Mouse (Mus musculus): Measurements from ENCODE around the gene Mindy3. TPM values are rescaled to one million over a fixed set of nuclear protein-coding genes. Genes with fewer than 3 reads are reported as not detected.

Mindy3 gene
- polyA plus RNA-seq, 1 experiment from 2014 or later: 31.8 TPM

DNA sequence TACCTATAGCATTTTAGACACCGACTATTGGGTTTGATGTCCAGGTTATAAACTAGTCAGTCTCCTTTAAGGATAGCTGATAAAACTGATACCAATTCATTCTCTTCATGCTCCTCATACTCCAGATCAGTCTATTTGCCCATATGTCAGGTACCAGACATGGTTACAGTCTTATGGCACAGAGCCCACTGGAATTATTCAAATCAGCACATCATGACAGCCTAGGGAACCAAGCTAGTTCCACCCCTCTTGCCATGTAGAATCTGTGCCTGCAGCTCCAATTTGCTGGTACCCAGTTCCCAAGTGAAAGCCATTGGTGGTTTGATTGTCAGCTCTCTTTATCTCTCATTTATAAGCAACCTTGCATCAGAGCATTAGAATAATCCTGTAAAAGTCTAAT, 34.9 kb downstream of the Mindy3 start:
- no peak overlapping the region for H3K4me3 ChIP-seq (ENCODE audit: low read length)
- H3K4me2 ChIP-seq (ENCODE audit: low read depth, low read length): no peak overlapping the region
- no peak overlapping the region for H3K9ac ChIP-seq (ENCODE audit: low read length)
- H3K36me3 ChIP-seq (ENCODE audit: control insufficient read depth, insufficient read depth, low read length): 0 out of 2 replicates have a peak, but pooled peaks cover 4% of the 10 kb centered on the region
- H3K4me1 ChIP-seq (replicated peaks; ENCODE audit: control insufficient read depth, insufficient read depth, low read length): 0 out of 2 replicates have a peak, but pooled peaks cover 4% of the 10 kb centered on the region
- no peak overlapping the region for H3K27ac ChIP-seq (ENCODE audit: low read length)
- no peak for ATAC-seq (ENCODE audit: low read depth)
- WGBS: 88% methylated on average over 1 of the region's 1 CpGs
- no peaks in the 10 kb centered on the region for H3K9me3 ChIP-seq (ENCODE audit: control insufficient read depth, low read length)
- no peaks in the 10 kb centered on the region for H3K27me3 ChIP-seq (ENCODE audit: control insufficient read depth, insufficient read depth, low read depth, low read length)

DNA sequence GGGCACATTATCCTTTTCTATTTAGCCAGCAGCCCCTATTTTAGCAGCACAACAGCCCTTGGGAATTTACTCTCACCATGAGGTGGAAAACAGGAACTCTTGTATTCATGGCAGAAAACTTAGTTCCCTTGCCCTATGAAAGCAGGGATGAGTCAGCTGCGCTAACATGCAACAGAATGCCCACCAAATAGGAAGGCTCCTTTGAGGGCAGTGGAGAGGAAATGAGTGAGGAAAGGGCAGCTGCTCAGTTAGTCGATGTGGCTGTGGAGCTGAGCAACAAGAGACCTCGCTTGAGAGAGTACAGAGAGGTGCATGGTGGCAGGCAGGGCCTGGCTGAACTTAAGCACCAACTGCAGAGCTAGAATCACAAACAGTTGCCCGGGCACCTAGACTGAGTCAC, 36.6 kb downstream of the Mindy3 start:
- H3K27me3 ChIP-seq (ENCODE audit: control insufficient read depth, insufficient read depth, low read depth, low read length): no peaks in the 10 kb centered on the region
- H3K4me2 ChIP-seq (ENCODE audit: low read depth, low read length): no peak overlapping the region
- 77% methylated on average over 4 of the region's 4 CpGs for WGBS
- H3K36me3 ChIP-seq (ENCODE audit: control insufficient read depth, insufficient read depth, low read length): 0 out of 2 replicates have a peak, but pooled peaks cover 4% of the 10 kb centered on the region
- no peak for ATAC-seq (ENCODE audit: low read depth)
- no peak overlapping the region for H3K27ac ChIP-seq (ENCODE audit: low read length)
- H3K4me1 ChIP-seq (replicated peaks; ENCODE audit: control insufficient read depth, insufficient read depth, low read length): 0 out of 2 replicates have a peak, but pooled peaks cover 4% of the 10 kb centered on the region
- no peaks in the 10 kb centered on the region for H3K9me3 ChIP-seq (ENCODE audit: control insufficient read depth, low read length)
- H3K4me3 ChIP-seq (ENCODE audit: low read length): no peak overlapping the region
- no peak overlapping the region for H3K9ac ChIP-seq (ENCODE audit: low read length)

DNA sequence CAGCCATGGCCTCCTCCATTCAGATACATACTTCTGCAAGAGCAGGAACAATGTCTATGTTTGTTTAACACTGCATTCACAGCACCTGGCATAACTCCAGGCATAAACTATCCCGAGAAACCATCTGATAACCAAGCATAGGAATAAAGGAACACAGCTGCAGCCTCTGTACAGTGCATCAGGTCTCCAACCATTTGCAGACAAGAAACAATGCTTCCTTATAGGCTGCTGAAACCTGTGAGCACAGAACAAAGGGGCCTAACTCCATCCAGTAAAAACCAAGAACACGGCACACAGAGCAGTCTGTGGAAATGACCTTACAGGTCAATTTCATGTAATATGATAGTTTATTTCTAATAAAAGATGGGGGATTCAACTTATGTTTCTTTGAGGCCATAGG, 39.0 kb downstream of the Mindy3 start:
- Histone ChIP-seq H3K9ac (ENCODE audit: low read length) (no peak overlapping the region), H3K36me3 (ENCODE audit: control insufficient read depth, insufficient read depth, low read length) (no peaks in the 10 kb centered on the region), H3K27me3 (ENCODE audit: control insufficient read depth, insufficient read depth, low read depth, low read length) (no peaks in the 10 kb centered on the region), H3K4me3 (ENCODE audit: low read length) (no peak overlapping the region), H3K4me1 (replicated peaks; ENCODE audit: control insufficient read depth, insufficient read depth, low read length) (0 out of 2 replicates have a peak, but pooled peaks cover 4% of the 10 kb centered on the region), H3K4me2 (ENCODE audit: low read depth, low read length) (no peak overlapping the region), H3K9me3 (ENCODE audit: control insufficient read depth, low read length) (no peaks in the 10 kb centered on the region), H3K27ac (ENCODE audit: low read length) (no peak overlapping the region)
- 17% methylated on average over 2 of the region's 2 CpGs for WGBS
- peak; percentile 47; the same call in 1 of the 2 replicates for ATAC-seq (ENCODE audit: low read depth)

DNA sequence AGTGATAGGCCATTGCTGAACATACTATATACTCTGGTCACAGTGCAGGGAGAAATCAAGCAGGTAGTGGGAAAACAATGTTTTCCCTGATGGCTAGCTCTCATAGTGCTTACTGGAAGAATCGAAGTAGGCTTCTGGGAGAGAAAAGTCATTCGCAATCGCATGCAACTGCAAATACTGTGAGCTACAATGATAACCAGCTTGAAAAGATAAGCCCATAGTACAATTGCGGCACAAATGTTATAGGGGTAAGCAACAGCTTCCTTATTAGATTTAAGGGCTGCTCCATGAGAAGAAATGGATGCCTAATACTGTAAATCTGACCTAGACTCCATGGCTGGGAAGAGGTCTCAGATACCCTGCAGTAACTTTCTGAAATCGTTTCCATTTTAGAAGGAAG, 40.7 kb downstream of the Mindy3 start:
- ATAC-seq (ENCODE audit: low read depth): no peak
- 0 out of 2 replicates have a peak, but pooled peaks cover 4% of the 10 kb centered on the region for H3K4me1 ChIP-seq (replicated peaks; ENCODE audit: control insufficient read depth, insufficient read depth, low read length)
- H3K36me3 ChIP-seq (ENCODE audit: control insufficient read depth, insufficient read depth, low read length): no peaks in the 10 kb centered on the region
- no peak overlapping the region for H3K9ac ChIP-seq (ENCODE audit: low read length)
- no peak overlapping the region for H3K27ac ChIP-seq (ENCODE audit: low read length)
- no peaks in the 10 kb centered on the region for H3K9me3 ChIP-seq (ENCODE audit: control insufficient read depth, low read length)
- no peak overlapping the region for H3K4me2 ChIP-seq (ENCODE audit: low read depth, low read length)
- H3K27me3 ChIP-seq (ENCODE audit: control insufficient read depth, insufficient read depth, low read depth, low read length): no peaks in the 10 kb centered on the region
- H3K4me3 ChIP-seq (ENCODE audit: low read length): no peak overlapping the region
- WGBS: 88% methylated on average over 5 of the region's 5 CpGs

DNA sequence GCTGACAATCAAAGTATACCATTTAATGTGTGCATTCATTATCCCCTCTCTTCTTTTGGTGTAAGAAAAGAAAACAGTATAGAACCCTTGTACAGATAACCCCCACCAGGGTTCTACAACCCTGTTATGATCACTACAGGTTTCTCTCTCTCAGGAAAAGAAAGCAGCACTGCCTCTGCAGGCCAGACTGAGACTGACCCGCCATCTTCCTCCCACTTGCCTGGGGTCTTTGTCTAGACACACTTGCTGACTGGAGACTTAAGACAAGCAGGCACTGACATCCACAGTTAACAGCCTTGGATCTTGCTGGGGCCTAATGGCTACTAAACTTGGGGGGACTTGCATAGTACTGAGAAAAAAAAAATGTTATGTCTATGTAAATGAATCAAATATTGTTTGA, 42.2 kb downstream of the Mindy3 start:
- Histone ChIP-seq H3K27ac (ENCODE audit: low read length) (no peak overlapping the region), H3K9me3 (ENCODE audit: control insufficient read depth, low read length) (no peaks in the 10 kb centered on the region), H3K27me3 (ENCODE audit: control insufficient read depth, insufficient read depth, low read depth, low read length) (no peaks in the 10 kb centered on the region), H3K9ac (ENCODE audit: low read length) (no peak overlapping the region), H3K4me3 (ENCODE audit: low read length) (no peak overlapping the region), H3K36me3 (ENCODE audit: control insufficient read depth, insufficient read depth, low read length) (no peaks in the 10 kb centered on the region), H3K4me1 (replicated peaks; ENCODE audit: control insufficient read depth, insufficient read depth, low read length) (0 out of 2 replicates have a peak, but pooled peaks cover 4% of the 10 kb centered on the region), H3K4me2 (ENCODE audit: low read depth, low read length) (no peak overlapping the region)
- WGBS: 77% methylated on average over 1 of the region's 1 CpGs
- no peak for ATAC-seq (ENCODE audit: low read depth)

DNA sequence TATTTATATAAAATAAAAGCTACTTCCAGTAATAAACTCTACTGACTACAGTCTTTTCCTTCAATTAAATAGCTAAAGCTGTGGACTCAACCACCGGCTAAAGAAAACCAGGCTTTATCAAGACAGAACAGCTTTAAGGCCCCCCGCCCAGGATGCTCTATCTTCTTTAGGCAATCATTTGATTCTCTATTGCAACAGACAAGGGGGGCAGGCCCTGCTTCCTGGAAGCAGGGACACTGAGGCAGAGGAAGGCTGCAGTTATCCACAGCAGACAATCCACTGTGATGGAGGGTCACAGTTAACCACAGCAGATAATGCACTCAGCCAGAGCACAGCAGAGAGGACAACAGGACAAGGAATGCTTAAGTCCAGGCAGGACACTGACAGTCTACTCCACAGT, 46.4 kb downstream of the Mindy3 start:
- WGBS: 88% methylated on average over 2 of the region's 2 CpGs
- H3K4me3 ChIP-seq (ENCODE audit: low read length): no peak overlapping the region
- no peaks in the 10 kb centered on the region for H3K36me3 ChIP-seq (ENCODE audit: control insufficient read depth, insufficient read depth, low read length)
- H3K4me2 ChIP-seq (ENCODE audit: low read depth, low read length): no peak overlapping the region
- H3K9ac ChIP-seq (ENCODE audit: low read length): no peak overlapping the region
- no peak overlapping the region for H3K27ac ChIP-seq (ENCODE audit: low read length)
- no peak for ATAC-seq (ENCODE audit: low read depth)
- H3K4me1 ChIP-seq (replicated peaks; ENCODE audit: control insufficient read depth, insufficient read depth, low read length): no peaks in the 10 kb centered on the region
- H3K9me3 ChIP-seq (ENCODE audit: control insufficient read depth, low read length): no peaks in the 10 kb centered on the region
- no peaks in the 10 kb centered on the region for H3K27me3 ChIP-seq (ENCODE audit: control insufficient read depth, insufficient read depth, low read depth, low read length)

DNA sequence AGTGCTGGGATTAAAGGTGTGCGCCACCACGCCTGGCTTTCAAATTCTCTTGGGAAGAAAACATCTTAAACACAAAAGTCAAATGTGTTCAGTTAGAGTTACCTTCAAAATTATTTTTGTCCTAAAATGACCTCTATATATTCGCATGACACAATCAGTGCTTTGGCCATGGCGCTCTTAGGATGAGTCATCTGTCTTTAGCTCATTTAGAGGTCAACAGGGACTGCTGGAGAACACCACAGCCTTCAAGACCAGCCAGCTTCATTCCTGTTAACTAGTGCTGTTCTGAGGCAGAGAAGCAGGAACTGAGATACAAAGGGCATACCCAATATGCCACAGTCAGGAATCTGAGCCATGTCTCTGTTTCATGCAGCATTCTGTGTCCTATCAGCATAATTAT, 47.9 kb downstream of the Mindy3 start:
- no peak for ATAC-seq (ENCODE audit: low read depth)
- 95% methylated on average over 4 of the region's 4 CpGs for WGBS
- H3K4me1 ChIP-seq (replicated peaks; ENCODE audit: control insufficient read depth, insufficient read depth, low read length): no peaks in the 10 kb centered on the region
- H3K36me3 ChIP-seq (ENCODE audit: control insufficient read depth, insufficient read depth, low read length): no peaks in the 10 kb centered on the region
- no peak overlapping the region for H3K27ac ChIP-seq (ENCODE audit: low read length)
- H3K4me2 ChIP-seq (ENCODE audit: low read depth, low read length): no peak overlapping the region
- no peaks in the 10 kb centered on the region for H3K9me3 ChIP-seq (ENCODE audit: control insufficient read depth, low read length)
- H3K27me3 ChIP-seq (ENCODE audit: control insufficient read depth, insufficient read depth, low read depth, low read length): no peaks in the 10 kb centered on the region
- no peak overlapping the region for H3K4me3 ChIP-seq (ENCODE audit: low read length)
- H3K9ac ChIP-seq (ENCODE audit: low read length): no peak overlapping the region

DNA sequence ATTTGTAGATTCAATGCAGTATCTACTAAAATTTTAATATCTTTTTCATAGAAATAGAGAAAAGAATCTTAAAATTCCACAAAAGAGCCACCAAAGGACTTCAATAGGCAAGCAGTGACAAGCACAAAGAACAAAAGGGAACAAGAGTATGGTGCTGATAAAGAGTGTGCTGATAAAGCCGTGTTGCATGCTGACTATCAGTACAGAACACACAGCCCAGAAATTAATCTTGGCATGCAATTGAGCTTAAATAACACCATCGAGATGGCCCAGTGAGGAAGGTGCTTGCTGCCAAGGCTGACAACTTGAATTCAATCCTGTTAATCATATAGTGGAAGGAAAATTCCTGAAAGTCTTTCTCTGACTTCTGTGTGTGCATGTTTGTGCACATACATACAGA, 50.8 kb downstream of the Mindy3 start:
- H3K9me3 ChIP-seq (ENCODE audit: control insufficient read depth, low read length): no peaks in the 10 kb centered on the region
- no peaks in the 10 kb centered on the region for H3K4me1 ChIP-seq (replicated peaks; ENCODE audit: control insufficient read depth, insufficient read depth, low read length)

DNA sequence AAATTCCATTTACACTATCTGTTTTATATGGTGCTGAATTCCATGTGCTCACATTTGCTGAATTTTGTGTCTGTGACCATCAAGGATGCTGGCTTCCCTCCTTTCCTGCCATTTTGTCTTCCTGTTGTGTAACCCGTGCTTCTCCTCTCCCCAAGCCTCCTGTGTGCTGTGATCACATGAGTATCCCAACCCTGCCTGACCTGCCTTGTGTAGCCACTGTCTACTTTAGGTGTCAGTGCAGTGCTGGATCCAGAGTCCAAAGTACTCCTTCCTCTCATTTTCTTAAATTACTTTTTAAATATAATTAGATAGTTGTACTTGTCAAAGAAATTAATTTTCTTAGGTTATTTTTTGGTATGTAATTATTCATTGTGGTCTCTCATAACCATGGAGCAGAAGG, 51.3 kb downstream of the Mindy3 start:
- Histone ChIP-seq H3K36me3 (ENCODE audit: control insufficient read depth, insufficient read depth, low read length) (peaks cover 3% of the 10 kb centered on the region; the same call in 1 of the 2 replicates), H3K9me3 (ENCODE audit: control insufficient read depth, low read length) (no peaks in the 10 kb centered on the region), H3K4me2 (ENCODE audit: low read depth, low read length) (no peak overlapping the region), H3K27ac (ENCODE audit: low read length) (no peak overlapping the region), H3K9ac (ENCODE audit: low read length) (no peak overlapping the region), H3K27me3 (ENCODE audit: control insufficient read depth, insufficient read depth, low read depth, low read length) (no peaks in the 10 kb centered on the region), H3K4me1 (replicated peaks; ENCODE audit: control insufficient read depth, insufficient read depth, low read length) (no peaks in the 10 kb centered on the region), H3K4me3 (ENCODE audit: low read length) (no peak overlapping the region)
- no peak for ATAC-seq (ENCODE audit: low read depth)
- 53% methylated on average over 1 of the region's 1 CpGs for WGBS

More for the DNA sequence above, 50.8 kb downstream of the Mindy3 start:
- ATAC-seq (ENCODE audit: low read depth): no peak
- Histone ChIP-seq H3K27me3 (ENCODE audit: control insufficient read depth, insufficient read depth, low read depth, low read length) (no peaks in the 10 kb centered on the region), H3K36me3 (ENCODE audit: control insufficient read depth, insufficient read depth, low read length) (peaks cover 3% of the 10 kb centered on the region; the same call in 1 of the 2 replicates), H3K27ac (ENCODE audit: low read length) (no peak overlapping the region), H3K4me2 (ENCODE audit: low read depth, low read length) (no peak overlapping the region), H3K4me3 (ENCODE audit: low read length) (no peak overlapping the region), H3K9ac (ENCODE audit: low read length) (no peak overlapping the region)
- WGBS: 38% methylated on average over 2 of the region's 2 CpGs

DNA sequence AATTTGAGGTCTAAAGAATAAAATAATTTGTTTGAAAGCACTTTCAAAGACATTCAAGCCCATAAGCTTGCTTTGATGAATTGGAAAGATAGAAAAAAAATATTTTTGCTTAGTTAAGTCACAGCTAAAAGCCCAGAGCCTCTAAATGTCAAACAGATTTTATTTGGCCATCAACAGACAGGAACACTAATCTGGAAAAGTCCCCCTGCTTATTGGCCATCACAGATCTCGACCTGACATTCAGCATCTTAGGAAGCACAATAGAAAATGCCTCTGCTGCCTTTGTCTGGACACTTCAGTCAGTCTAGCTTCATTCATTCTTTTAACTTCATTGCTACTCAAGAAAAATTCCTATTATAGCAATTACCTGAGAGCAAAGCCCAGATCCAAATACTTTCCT, 58.0 kb downstream of the Mindy3 start:
- H3K9ac ChIP-seq (ENCODE audit: low read length): no peak overlapping the region
- ATAC-seq (ENCODE audit: low read depth): no peak
- H3K4me1 ChIP-seq (replicated peaks; ENCODE audit: control insufficient read depth, insufficient read depth, low read length): no peaks in the 10 kb centered on the region
- peaks cover 7% of the 10 kb centered on the region for H3K36me3 ChIP-seq (ENCODE audit: control insufficient read depth, insufficient read depth, low read length)
- H3K4me2 ChIP-seq (ENCODE audit: low read depth, low read length): no peak overlapping the region
- H3K9me3 ChIP-seq (ENCODE audit: control insufficient read depth, low read length): no peaks in the 10 kb centered on the region
- H3K27ac ChIP-seq (ENCODE audit: low read length): no peak overlapping the region
- WGBS: 73% methylated on average over 1 of the region's 1 CpGs
- no peaks in the 10 kb centered on the region for H3K27me3 ChIP-seq (ENCODE audit: control insufficient read depth, insufficient read depth, low read depth, low read length)
- no peak overlapping the region for H3K4me3 ChIP-seq (ENCODE audit: low read length)

Data from lung, embryonic 16.5 days (tissue).